Mouse (Mus musculus): ENCODE measurements around the gene Ifna13.
A peak's percentile ranks its signal among the peaks of the same experiment; 100 is the strongest.

Ifna13 gene

DNA sequence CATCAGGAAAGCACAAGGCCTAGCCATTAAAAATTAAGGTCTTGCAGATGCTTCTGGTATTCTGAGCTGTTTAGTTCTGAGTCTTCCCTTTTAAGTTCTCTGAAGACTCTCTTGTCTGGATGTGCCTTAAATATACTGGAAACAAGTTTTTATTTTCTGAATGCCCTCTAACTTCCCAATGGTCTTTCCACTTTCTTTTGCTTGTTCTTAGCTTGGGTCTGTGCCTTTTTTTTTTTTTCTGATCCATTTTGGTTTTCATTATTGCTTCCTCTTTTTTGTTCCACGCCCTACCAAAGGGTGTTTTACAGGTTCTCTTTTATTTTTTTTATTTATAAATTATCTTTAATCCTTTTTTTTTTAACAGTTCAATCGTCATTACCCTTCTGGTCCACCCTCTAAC lies at the start of gene Ifna13:
TSS of gene Ifna13 (minus strand) at position 101 of the 400 bp plus-strand sequence.
- DNase-seq (ENCODE audit: low spot score): no peak

DNA sequence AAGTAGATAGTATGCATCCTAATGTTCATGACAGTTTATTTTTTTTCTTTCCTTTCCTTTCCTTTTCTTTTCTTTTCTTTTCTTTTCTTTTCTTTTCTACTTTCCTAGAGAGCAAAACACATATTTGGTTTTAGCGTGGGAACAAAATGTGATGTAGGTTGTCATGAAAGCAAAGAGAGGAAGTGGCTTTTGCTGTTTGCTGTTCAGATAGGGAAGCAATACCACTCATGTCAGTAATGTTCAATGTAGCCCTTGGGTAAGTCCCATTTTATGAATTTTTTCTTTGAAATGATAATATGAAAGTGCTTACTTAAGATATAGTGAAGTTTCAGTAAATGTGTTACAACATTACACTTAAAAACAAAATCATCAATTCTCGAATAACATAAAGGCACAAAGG lies 49.1 kb upstream of the Ifna13 start:
- no peak for DNase-seq (ENCODE audit: low spot score)

DNA sequence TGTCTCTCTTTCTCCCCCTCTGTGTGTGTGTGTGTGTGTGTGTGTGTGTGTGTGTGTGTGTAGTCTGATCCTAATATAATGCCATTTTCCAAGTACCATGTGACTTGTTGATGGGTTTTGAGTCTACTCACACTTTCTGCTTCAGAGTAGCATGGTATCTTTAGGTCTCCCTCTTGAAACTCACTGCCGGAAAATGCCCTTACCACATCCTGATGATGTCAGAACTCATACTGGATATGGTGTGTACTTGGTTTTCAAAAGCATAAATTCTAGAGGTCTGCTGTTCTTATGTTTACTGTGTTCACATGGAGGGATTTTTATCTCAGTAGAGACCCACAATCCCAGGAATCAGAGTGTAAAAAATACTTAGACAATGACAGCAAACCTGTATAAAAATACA lies 48.3 kb upstream of the Ifna13 start:
- DNase-seq (ENCODE audit: low spot score): no peak

DNA sequence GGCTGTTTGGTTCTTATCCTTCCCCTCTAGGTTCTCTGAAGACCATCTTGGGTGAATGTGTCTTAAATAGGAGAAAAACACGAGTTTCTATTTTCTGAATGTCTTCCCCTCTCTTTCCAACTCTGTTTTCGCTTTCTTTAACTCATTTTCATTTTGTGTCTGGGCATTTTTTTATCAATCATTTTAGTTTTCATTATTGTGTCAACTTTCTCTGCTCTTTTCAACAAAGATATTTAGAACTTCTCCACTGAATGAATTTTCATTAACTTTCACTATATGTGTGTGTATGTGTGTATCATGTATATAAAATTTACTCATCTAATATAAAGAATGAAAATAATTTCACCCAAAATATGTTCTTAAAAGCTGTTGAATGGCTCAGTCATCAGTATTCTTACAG lies 47.0 kb upstream of the Ifna13 start, which contains the start of gene Ifnab:
TSS of gene Ifnab (minus strand) at position 101 of the 400 bp plus-strand sequence.
- no peak for DNase-seq (ENCODE audit: low spot score)

DNA sequence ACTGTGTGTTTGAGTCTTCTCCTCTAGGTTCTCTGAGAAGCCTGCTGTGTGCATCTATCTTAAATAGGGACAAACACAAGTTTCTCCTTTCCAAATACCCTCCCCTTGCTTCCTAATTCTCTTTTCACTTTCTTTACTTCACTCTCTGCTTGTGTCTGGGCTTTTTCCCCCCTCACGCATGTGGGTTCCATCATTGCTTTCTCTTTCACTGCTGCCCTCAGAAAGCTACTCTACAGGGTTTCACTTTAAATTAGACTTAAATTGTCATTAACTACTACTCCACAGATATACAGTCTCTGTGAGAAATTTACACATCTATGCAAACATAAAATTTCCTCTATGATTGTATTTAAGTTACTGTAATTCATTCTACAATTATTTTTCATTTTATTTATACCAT lies 39.6 kb upstream of the Ifna13 start, which contains the start of gene Ifna2:
TSS of gene Ifna2 (minus strand) at position 101 of the 400 bp plus-strand sequence.
- DNase-seq (ENCODE audit: low spot score): no peak

DNA sequence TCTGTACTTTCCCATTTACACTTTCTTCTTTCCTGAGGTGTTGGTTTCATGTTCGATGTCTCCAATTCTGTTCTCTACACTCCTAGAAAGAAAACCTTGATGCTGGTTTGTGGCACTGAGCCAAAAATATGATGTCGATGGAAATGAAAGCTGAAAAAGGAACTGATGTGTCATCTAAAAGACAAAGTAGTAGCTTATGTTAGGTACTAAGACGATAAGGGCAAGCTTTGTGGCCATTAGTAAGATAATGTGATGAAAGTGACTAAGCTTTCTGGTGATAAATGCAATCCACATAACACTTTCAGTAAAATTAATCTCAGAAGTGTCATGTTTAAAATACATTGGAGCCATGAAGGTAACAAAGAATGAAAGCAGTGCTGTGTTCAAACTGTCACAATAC lies 37.1 kb upstream of the Ifna13 start:
- DNase-seq (ENCODE audit: low spot score): no peak

DNA sequence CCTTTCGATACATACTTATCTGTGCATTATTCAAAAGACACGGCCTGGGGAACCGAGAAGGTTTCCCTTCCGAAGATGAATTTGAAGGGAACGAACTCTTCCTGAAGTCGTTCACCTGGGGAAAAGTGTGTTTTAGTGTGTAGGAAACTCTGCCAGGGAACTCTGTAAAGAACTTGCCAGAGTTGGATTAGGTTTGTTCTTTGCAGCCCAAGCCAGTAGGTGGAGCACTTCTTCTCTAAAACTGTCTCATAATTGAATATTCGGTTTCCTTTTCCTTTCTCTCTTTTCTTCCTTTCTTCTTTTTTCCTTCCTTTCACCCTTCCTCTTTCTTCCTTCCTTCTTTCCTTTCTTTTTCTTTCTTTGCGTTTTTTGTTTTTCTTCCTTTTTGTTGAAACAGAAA lies 36.1 kb upstream of the Ifna13 start:
- no peak for DNase-seq (ENCODE audit: low spot score)

DNA sequence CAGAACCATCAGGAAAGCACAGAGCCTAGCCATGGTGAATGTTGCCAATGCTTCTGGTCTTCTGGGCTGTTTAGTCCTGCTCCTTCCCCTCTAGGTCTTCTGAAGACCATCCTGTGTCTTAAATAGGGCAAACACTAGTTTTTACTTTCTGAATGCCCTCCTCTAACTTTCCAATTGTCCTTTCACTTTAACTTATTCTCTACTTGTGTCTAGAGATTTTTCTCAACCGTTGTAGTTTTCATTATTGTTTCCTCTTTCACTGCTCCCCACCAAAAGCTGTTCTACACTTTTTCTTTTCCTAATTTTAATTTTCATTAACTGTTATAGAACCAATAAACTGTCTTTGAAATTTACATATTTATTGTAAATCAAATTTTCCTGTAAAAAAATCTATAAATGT lies 32.6 kb upstream of the Ifna13 start, which contains the start of gene Ifna16:
TSS of gene Ifna16 (minus strand) at position 101 of the 400 bp plus-strand sequence.
- no peak for DNase-seq (ENCODE audit: low spot score)

DNA sequence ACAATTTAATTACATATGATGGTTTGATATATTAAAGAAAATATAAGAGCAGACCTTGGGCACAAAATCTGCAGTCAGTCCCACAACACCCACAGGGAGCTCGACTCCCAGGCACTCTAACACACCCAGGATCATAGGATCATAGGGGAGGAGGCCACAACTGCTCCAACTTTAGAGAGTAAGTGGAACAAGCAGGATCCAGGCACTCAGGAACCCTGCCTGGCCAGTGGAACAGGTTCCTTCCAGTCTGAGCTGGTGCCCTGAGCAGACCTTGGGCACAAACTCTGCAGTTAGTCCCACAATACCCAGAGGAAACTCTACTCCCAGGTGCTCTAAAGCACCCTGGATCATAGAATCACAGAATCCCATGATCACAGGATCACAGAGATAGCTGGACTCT lies 11.2 kb upstream of the Ifna13 start:
- no peak for DNase-seq (ENCODE audit: low spot score)

DNA sequence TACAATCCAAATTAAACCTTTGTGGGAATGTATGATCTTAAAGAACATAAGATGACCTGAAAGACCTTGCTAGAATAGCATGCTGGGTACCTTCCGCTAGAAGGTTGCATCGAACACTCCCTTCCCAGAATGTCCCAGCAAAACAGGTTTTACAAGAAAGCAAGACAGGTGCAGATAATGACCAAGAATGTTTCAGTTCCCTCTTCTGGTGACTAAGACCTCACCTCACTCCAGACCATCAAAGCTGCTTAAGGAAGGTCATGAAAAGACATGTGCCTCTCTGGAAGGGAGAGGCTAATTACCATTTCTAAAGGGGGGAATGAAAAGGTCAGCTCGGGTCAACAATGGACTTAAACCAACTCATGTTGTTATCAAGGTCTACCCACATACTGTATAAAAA lies 9.4 kb upstream of the Ifna13 start:
- no peak for DNase-seq (ENCODE audit: low spot score)

DNA sequence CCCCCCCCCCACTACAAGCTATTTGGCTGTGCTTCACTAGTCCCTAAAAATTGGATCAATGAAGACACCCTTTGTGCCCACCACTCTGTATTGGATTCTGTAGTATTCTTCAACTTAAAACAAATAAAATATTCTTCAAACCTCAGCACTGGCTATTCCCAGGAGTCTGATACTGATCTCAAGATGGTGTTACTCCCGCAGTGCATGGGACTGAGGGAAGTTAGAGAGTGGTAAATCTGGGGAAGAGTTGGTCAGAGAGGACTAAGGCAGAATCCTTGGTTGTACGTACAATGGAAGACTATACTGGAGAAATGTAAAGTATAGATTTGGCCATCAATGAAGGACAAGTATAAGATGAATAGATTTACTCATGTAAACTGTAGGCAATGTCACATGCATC lies 1.7 kb downstream of the Ifna13 start:
- DNase-seq (ENCODE audit: low spot score): no peak

DNA sequence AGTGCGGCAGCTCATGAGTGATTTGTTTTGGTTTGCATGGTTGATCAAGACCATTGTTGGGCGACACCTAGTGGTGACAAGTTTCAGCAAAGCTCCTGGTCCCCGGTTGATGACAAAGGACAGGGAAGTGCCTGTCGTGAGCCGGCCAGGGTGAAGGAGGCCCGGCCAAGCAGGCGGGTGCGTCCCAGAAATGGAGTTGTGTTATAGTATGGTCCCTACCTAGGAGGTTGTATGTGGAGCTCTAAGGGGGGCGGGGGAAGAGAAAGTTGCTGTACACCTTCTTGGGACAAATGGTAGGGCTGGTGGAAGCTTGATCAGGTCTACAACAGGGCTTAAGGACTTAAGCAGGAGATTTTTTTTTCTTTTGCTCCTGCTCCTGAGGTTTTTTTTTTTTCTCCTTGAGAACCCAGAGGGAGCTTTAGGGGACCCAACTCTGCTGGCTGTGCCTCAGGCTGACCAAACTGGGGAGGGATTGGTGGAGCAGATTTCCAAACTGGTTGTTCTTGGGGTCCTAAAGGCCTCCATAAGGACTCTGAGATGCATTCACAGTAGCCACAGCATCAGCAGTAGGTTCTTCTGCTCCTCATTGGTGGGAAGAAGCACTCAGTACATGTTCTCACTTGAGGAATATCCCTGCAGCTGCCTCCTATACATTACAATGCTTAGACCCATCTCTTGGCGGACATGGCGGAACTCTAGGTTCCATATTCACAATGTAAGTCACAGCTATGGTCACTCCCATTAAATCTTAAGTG lies 3.0 kb downstream of the Ifna13 start:
- DNase-seq (ENCODE audit: low spot score): peak; percentile 100

DNA sequence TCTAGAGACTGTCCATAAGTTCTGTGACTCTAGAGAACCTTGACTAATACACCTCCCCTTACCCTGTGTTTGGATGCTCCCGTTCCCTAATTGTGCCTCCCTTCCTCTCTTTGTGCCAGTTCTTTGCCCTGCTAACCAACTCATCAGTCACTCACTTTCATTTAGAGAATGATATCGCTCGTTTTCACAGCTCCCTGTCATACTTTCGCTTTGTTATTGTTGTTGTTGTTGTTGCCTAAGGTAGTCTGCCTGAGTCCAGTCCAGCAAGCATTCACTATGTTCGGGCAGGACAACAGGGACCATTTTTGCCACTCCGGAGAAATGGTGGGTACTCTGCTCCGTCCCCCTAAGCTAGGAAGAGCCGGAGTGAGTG lies 3.6 kb downstream of the Ifna13 start:
- DNase-seq (ENCODE audit: low spot score): no peak

DNA sequence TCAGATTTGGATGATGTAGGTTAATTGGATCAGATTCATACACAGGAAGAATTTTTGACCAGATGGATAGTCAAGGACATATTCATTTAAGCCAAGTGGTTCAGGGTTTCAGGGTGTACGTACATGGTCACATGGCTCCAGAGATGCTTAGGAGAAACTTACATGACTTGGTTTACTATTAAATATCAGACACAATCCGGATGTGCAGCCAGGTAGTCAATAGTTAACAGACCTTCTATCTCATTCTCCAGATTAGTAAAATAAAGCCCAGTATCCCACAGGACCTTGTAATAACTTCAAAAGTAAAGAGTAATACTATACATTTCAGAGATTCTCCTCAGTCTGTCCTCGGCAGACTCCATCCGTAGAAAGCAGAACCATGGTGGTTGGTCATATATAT lies 9.9 kb downstream of the Ifna13 start, which contains the start of gene C87499:
TSS of gene C87499 (minus strand) at position 101 of the 400 bp plus-strand sequence.
- DNase-seq (ENCODE audit: low spot score): no peak

DNA sequence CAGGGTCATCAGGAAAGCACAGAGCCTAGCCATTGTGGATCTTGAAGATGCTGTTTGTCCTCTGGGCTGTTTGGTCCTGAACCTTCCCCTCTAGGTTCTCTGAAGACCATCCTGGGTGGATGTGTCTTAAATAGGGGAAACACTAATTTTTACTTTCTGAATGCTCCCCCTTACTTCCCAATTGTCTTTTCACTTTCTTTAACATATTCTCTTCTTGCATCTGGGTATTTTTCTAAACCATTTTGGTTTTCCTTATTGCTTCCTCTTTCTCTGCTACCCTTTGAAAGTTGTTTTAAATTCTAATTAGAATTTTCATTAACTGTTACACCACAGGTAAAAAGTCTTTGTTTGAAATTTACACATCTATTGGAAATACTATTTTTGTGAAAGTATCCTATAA lies 41.0 kb downstream of the Ifna13 start, which contains the start of gene Ifna12:
TSS of gene Ifna12 (minus strand) at position 101 of the 400 bp plus-strand sequence.
- DNase-seq (ENCODE audit: low spot score): no peak
